Mouse (Mus musculus) embryo, embryonic 10.5 days (tissue): ENCODE measurements at regions not wholly inside any gene's neighbourhood (a gene's known extent, or its start where the extent isn't known, plus 50 kb on each side); places are given as distances from the start of the nearest gene placed in this dataset.

Experiments
- DNase-seq: peaks from one replicate; pipeline ENCODE4 v3.0.0-alpha.2; 2015; ENCODE audit warnings: low spot score

DNA sequence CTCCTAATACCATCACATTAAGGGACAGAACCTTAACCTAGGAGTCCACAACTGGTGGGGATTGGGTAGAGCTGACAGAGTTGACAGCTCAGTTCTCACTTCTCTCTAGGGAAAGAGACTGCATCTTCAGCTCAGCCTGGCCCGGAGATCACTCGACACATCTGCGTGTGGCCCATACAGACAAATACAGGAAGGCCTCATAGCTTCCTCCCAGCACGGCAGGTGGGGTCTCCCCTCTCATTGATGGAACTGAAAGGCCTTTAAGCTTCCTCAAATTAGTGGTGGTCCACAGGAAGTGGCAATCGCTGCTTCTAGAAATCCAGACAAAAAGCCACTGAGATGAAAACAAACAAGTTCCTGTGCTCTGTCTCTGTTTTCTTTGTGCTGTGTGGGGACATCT lies 83.4 kb upstream of the Cxcr4 start:
- no peak for DNase-seq

DNA sequence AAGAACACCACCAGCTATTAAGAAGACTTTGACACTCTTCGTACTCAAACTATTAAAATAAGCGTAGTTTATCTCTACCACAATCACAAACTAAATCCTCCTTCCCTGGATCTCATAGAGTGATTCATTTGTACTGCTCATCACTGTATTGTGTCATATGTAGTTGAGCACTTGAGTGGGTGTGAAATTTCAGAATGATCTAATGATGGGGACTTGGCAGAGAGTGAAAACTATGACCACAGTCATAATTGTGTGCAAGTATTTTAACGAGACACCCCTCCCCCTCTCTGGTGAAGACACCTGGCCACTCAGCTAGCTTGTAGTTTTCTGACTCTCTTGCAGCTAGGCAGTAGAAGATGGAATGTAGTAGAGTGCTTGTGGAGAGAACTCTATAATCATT lies 80.2 kb upstream of the Cxcr4 start:
- no peak for DNase-seq

DNA sequence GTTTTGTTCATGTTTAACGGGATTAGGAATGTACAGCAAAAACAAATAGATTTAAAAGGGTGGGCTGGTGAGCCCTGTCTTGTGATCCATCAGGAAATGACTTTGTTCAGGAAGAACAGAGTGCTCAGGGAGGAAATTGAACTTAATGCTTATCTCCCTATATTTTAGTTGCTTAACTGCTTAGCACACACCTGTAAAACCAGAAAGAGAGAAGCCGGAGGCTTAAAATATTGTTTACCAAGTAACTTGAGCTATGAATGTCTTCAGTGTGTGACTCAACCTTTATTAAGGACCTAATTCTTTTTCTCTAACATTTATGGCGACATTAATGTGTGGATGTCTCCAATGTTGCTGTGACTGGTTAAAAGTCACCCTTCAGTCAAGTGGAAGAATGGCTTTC lies 79.4 kb upstream of the Cxcr4 start:
- DNase-seq, result no peak

DNA sequence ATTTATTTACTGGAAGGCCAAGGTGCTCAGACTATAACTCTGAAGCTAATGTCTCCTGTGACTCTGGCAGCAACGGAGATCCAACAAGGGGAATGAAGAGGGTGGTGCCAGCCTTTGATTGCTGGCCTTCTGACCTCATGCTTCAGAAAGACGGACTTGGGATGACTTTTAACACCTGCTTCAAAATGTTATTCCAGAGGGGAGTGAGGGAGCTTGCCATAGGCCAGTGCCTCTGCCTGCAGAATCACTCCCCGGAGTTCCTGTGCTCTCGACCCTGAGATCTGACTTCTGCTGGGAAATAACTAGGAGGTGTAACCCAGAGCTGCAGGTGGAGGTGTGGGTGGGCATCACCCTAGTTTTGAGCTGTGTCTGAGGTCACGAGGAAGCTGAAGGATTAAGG lies 78.9 kb upstream of the Cxcr4 start:
- no peak for DNase-seq

DNA sequence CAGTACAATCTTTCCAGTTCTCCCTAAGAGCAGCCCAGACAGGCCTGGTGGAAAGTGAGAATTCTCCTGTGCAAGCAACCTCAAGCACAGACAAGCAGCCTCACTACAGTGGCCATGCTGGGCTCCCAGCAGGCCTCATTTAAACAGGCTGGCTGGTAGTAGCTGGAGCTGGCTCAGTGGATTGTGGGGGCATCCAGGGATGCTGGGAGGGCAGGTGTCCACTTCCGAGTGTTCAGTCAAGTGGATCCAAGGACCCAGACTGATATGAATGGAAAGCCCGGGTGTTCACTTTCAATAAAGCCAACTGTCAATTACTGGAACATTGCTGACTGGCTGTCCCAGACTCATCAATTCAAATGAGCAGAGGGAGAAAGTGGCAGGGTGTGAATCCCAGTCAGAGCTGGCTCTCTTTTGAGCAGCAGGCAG lies 77.2 kb upstream of the Cxcr4 start:
- no peak for DNase-seq

DNA sequence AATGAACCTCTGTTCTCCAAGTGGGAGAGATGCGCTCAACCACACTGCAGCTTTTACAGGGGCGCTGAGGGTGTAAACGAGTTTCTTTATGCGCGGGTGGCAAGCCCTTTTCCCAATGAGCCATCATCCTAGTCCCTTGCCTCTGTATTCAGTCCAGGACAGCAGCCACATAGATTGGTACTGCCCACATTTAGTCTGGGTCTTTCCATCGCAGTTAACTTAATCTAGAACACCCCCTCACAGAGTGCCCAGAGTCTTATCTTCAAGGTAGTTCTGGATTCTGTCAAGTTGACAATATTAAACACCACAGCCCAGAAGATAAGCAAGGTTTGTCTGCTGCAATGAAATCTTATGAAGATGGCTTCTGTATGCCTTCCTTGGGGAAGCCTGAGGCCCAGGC lies 76.6 kb upstream of the Cxcr4 start:
- no peak for DNase-seq

DNA sequence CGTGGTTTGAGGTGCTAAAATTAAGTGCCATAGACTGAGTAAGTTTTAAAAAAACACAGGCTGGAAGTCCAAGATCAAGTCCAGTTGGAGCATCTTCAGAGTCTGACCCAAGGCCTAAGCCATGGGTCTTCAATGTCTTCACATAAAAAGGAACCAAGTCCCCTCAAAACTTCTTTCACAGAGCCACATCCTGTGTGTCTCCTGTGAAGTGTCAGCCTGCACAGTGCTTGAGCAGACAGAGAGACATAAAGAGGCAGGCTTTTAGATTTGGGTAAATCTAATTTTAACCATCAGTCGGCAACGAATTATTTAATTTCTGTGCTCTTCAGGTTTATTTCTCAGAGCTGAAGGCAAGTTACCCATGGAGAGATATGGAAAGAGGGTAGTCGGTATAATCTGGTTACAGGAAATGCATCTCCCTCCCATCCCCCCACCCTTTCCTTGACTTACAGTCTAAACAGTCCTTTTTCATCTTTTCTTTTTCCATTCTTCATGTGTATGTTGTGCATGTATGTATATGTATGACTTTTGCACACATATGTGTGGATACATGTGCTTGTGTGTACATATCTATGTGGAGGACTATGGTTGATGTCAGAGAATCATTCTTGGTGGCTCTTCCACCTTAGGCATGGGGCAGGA lies 75.1 kb upstream of the Cxcr4 start:
- no peak for DNase-seq

DNA sequence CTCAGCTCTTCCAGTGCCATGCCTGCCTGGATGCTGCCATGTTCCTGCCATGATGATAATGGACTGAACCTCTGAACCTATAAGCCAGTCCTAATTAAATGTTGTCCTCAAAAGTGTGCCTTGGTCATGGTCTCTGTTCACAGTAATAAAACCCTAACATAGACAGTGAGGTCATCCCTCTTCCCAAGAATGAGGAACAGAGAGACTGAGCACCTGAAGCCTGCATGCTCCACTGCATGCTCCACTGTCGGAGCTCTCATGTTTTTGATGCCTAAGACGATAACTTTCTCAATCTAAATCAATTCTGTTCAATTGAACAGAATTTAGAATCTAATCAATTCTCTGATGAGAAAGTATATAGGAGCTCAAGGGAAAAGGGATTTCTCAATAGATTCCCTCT lies 71.1 kb upstream of the Cxcr4 start:
- DNase-seq, result no peak

DNA sequence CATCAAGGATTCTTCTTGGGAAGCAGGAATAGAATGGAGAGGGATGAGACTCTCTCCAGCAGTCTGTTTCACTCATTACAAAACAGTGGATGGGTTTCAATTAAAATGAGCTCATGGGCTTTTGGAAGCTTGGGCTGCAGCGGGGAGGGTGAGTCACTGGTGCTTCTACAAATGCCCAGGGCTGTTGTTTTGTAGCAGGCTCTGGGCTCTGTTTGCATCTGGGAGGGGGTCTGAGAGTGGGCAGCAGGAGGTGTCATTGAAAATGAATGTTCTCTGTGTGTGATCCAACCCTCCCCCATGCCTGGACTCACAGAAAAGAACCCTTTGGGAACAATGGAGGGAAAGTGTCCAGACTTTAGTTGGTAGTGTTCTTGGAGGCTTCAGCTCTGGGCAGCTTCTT lies 67.8 kb upstream of the Cxcr4 start:
- no peak for DNase-seq

DNA sequence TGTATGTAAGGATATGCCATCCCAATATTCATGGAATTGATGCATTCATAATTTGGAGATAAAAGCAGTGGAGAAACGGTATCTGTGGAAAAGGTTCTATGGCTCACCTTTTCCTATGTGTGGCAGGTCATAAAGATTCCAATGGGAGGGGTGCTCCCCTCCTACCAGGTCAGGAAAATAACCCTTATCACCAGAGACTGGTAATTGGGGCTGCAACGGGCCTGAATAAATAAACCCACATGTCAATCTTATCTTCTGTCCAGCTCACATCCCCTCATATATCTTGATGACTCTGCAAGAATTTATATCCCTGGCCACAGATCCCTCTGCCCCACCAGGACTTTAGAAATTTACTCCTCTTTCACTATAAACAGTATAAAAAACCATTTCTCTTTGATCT lies 66.7 kb upstream of the Cxcr4 start:
- DNase-seq, result no peak

DNA sequence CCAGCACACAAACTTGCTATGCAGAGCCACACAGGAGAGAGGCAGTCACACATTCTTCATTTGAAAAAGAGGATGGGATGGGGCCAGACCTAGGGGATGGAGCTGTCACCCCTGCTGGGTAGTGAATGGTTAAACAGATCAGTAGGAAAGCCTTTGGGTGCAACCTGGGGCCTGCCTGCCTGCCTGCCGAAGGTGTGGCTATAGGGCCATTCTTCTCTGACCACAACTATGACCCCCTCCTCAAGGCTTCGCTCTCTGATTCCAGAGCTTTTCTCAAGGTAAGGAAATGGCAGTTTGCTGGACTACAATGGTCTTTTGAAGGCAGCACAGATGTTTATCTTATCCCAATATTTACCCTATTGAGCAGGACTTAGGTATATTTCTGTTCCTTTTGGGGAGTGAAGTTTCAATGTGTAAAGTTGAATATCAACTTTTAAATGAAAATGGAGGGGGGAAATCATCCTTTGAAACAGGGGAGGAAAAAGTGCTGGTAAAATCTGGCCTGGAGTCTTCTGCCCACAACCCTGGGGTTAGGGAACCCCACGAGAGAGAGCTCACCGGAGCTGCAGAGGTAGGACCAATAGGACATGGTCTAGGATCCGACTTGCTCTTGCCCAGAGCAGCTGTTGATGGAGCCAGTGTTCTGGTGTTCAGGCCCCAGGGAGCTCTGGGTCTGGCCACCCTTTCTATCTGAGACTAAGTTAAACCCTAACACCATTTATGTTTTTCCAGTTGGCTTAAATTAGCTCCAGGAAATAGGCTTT lies 62.2 kb upstream of the Cxcr4 start:
- no peak for DNase-seq

DNA sequence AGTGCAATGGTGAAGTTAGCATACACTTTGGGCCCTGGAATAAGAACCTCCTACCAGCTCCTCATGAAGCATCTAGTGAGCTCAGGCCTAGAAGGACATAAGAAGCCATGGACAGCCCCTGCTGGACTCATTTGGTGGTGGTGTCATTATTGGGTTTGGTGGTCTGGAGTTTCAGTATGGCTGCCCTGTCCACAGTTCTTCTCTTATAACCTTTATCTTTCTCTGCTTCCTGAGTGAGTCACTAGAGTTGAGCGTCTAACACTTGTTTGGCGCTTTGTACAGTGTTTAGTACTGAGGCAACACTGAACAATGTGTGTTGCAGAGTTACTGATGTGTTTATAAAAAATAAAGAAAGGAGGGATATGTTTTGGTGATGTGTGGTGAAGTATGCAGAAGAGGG lies 58.5 kb upstream of the Cxcr4 start:
- DNase-seq, result no peak

DNA sequence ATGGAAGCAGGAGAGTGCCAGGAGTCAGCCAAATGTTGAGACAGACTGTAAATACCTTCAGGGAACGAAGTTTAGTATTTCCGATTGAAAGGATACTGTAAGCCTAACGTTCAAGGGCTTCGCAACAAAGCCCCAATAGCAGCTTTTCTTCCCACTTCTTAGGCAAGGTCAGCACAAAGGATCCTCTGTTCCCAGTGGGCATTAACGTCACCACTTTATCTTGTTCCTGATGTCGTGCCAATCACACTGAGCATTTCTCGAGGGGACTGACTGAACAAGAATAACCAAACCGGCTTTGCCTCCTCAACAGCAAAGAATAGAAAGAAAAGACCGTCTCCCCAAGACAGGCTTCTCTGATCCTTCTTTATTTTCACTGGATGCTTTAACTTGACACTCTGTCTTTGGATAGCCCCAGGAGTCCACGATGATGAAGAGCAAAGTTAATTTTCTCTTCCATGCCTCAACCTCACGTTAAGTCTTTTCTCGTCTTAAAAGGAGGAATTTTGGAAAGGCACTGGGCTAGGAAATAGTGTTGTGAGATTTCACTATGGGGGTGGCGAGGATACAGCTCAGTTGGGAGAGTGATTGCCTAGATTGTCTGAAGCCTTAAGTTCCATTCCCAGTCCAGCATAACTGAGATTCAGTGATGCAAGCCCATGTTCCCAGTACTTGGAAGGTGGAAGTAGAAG lies 57.5 kb upstream of the Cxcr4 start:
- DNase-seq, result peak; percentile 51

DNA sequence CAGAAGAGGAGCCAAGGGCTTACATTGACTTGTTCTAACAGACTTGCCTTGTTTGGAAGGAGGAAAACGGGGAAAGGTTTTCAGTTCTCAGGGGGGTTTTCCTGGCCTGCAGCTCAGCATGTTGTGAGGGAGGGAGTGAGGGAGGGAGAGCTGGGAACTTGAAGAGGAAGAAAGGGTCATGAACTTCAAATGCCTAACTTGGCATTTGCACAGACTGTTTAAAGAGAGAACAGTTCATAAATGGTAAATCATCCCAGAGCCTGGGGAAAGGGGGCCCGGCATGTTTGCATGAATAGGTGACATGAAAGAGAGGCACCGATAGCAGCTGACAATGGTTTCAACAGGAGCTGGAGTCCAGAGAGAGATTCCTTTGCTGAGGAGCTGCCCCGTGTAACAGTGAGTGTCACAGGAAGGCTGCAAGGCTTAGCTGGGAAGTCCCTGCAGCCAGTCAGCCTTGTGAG lies 51.3 kb upstream of the Cxcr4 start:
- peak; percentile 75 for DNase-seq

DNA sequence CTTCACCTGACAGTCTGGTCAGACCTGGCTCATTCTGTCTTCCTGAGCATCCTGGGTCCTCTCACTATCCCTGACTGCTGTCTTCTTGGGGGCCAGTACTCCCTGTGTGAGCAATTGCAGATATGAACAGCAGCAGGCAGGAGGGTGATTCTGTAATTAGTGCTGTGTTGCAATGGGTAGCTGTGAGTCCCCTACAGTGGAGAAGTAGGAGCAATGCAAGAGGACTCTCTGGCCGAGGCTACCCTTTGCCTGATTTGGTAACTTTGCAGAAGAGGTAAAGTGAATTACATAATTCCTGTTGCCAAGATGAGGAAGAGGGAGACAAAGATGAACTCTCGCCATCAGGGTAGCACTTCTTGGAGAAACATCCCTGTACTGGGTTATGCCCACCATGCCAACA lies 50.1 kb upstream of the Cxcr4 start:
- DNase-seq, result no peak
